Mouse (Mus musculus) retina, postnatal 7 days (tissue): ENCODE results near the gene Lrrk1.

Experiments used
- DNase-seq: peaks from one replicate; pipeline ENCODE4 v3.0.0-alpha.2; 2012; ENCODE audit warnings: low read depth, low spot score

Lrrk1 gene

DNA sequence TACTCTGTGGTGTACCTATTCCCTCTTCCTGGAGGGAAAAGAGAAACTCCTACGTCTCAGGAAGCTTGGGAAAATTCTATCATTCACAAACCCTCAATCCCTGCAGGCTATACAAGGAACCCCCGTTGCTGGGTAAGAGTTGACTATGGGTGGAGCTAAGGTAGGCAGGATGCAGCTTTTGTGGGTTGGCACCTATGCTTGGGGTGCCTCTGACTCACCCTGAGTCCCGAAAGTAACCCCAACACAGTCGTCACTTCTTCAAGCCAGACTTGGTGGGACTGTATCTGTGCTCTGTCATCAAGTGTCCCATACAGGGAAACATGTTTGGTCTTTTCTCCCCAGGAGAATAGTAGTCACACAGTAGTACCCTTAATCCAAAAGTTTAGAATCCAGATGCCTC, 86.7 kb downstream of the Lrrk1 start:
- no peak for DNase-seq

DNA sequence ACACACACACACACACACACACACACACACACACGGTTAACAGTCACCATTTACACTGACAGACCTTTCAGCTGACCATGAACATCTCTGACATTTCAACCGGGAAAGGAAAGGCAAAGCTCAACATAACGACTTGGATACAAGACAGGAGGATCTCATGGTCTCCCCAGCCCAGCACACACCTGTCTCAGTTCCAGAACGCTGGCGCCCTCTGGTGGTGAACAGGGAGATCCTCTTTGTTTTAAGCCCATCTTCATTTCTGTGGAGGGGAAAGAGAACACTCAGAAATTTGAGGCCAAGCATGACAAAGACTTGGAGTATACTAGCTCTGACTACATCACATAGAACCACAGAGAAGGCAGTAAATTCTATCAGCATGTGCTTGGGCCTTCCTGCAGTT, 87.5 kb downstream of the Lrrk1 start:
- peak; percentile 84 for DNase-seq

DNA sequence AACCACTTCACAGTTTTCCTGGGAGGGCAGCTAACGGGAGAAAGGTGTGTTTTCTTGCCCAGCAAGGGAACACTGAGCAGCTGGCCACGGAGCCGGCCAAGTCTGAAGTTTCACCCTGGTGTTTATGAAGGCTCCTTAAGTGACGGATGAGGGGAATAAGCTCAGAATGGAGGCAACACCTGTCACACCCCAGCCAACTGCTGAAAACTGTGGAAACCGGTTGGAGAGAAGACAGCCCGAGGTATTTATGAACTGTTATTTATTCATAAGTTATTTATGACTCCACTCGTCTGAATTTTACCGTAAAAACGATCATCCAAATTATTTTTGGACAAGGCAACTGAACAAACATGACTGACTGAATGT, 90.5 kb downstream of the Lrrk1 start:
- DNase-seq = no peak

DNA sequence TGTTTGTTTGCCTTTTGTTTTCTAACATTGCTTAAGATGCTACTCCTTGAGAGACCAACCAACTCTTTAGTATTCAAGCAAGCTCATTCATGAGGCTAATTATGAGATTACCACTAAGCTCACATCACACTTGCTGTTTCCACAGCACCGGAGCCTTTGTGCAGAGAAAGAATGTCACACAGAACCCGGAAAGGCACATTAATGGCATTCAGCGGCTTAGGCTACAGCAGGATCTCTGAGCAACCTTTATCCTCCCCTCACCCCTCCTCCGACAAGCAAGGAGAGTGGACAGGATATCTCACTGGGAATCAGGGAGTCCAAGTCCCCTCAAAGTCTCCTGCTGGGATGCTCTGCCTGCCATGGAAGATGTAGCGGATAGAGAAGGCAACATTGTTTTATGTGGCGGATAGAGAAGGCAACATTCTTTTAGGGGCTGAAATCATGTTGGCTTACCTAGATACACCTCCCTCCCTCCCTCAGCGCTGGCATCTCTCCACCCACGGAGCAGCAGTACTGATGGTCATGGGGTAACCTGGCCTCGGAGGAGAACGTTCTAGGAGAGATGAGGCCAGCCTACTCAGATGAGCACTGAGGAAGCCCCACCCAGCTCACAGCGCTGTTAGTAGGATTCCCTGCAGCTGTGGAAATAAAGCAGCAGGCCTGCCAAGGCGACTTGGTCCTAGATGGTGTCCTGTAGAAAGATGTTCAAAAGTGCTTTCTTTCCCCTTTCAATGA, 91.1 kb downstream of the Lrrk1 start:
- peak; percentile 33 for DNase-seq

DNA sequence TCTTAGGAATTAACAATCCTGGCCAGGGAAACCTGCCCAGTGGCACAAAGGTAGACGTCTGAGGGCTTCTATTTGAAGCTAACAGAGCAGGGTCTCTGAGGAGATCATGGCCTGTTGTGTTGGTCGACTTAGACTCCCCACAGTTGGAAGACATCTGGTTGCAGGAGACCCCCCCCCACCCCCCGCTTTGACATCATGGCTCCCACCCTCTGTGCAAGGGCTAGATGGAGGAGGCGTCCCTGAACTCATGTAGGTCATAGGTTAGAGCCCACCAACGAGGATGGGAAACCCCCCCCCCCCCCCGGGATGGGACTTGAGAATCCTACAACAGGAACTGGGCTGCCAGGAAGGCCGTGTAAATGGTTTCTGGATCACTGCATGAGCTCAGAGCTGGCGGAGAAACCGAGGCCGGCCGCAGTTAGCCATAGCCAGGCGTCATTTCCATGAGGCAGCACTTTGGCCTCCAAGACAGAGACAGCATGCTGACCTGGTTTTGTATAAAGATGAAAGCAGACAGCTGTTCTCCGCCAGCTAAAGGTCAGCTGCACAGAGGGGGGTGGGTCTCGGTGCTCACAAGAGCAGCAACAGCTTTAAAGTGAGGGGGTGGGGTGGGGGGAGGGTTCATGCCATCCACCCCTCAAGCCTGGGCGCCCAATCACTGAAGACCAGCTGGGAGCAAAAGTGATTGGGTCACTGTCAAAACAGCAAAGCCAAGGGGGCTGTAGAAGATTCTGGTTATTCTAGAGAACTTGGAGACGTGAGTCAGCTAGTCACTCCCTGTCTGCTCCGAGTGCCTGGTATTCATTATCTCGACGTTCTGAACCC, 95.4 kb downstream of the Lrrk1 start:
- DNase-seq = no peak

DNA sequence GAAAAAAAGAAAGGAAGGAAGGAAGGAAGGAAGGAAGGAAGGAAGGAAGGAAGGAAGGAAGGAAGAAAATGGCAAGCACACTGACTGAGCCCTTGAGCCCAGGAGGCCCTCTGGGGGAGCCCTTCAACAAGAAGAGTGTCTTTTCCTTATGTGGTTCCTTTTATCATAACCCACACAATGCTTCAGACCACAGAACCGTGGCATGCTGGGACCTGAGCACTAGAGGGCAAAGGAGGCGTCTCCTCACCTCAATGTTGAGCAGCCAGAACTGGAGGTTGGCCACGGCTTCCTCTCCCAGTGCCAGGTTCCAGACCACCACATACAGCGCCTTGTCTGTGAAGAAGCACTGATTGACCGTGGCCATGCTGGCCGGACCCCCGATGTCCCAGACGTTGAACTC, 96.1 kb downstream of the Lrrk1 start:
- DNase-seq = no peak

DNA sequence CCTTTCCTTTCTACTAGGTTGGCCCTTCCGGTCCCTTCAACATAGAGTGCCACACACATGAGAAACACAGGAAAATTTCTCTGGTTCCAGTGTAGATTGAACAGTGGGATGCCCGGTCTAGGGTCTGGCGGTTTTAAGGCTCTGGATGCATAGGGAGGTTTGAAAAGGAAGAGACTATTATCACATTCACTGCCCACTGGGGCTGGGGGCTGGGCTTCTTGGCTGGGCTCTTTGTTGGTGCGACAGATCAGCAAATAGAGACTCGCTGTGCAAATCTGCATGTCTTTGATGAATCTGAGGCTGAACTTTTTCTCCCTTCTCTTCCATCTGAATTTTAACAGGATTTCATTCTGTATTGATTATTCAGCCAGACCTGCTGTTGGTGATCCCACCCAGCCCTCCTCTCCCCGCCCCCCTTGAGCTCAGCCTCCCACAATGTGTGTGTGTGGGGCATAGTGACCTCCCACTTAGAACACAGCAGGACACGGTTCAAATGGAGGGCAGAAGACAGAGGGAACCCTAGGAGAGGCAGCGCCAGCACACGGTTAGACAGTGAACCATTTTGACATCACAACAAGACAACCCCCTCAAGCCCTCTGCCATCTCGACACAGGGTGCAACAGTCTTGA, 105.1 kb downstream of the Lrrk1 start:
- no peak for DNase-seq

DNA sequence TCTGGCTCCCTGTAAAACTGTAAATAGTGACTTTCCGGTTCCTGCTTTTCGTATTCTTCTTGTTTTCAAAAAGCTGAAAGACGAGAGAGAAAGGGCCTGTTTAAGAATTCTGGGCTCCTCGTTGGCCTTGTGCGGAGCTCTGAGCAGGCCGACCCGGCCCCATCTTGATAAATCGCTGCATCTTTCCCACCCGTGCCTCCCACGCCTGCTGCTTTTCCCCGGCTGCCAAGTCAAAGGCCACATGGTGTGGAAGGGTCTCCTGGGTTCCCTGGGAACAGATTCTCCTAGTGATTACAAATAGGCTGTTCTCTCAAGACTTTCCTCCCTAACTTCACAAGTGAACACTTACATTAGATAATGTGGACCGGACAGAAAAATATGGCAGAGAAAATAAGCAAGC, 105.9 kb downstream of the Lrrk1 start:
- no peak for DNase-seq

DNA sequence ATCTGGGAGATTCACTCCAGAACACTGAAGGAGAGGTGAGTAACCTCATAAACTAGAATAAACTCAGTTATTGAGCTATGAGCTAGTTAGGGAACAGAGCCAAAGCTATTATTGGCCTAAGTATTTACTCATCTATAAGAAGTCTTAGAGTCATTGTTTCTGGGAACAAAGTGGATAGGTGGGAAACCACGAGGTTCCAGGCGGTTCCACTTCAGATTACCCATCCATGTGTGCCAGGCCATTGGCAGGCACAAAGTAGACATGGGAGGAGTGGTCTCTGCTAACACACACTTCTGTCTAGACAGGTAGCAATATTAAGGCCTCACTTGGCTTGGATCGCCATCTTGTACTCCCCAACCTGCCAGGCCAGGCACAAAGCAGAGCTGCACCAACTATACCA, 110.1 kb downstream of the Lrrk1 start:
- DNase-seq = no peak

DNA sequence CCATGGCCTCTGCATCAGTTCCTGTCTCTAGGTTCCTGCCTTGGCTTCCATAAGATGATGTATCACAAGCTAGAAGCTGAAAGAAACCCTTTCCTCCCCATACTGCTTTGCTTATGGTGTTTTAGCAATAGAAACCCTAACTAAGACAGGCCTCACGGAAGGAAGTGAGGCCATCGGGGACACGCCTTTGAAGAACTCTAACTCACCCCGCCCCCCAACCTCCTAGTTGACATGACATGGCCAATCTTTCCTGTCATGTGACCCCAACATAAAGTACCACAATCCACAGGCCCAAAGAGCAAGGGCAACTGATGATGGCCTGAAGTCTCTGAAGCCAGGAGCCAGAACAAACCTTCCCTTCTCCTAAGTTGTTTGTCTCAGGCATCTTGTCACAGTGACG, 114.7 kb downstream of the Lrrk1 start:
- no peak for DNase-seq

DNA sequence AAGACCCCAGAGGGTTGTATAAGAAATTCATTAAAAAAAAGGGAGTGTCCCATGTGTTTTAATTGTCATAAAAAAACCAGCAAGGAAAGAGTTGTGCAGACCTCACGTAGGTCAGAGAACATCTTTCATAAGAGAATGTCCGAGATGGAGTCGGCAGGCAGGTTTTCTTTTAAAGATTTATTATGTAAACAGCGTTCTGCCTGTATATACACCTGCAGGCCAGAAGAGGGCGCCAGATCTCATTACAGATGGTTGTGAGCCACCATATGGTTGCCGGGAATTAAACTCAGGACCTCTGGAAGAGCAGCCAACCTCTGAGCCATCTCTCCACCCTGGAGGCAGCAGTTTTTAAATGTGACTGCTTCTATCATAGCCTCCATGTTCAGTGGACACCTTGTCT, 116.9 kb downstream of the Lrrk1 start:
- no peak for DNase-seq

DNA sequence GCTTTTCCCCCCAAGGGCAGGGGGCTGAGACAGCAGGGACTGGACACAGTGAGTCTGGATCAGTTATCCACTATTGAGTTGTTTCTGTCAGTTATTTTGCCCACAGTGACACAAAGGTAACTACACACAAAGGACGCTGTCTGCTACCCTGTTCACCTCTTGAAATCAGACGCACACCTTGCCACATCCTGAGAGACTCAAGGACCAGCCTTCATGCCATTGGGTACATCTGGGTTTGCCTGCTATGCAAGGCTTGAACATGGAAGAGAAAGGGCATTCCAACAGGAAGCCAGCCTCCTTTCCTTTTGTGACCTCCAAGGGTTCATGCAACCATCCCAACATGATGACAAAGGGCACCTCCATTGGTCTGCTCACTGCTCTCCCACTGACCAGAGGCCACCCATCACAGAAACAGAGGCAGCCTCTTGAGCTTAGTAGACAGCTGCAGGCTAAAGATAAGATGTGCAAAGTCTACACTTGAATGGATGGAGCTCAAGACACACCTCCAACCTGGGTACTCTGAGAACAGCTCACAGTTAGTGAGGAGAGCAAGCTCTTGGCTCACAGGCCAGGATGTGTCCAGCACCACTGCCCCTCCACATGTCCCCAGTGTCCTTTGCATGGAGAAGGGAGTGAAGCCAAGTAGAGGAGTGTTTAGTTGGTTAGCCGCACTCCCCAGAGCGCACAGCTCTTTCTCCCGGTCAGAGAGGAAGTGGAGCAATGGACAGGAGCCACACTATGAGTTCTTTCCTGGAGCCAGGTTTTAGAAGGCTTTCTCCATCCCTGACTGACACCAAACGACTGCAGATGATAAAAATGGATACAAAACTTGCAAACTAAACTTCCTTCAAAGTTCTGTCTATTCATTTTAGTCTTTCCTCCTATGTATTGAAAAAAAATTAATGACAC, 121.0 kb downstream of the Lrrk1 start:
- DNase-seq = no peak

DNA sequence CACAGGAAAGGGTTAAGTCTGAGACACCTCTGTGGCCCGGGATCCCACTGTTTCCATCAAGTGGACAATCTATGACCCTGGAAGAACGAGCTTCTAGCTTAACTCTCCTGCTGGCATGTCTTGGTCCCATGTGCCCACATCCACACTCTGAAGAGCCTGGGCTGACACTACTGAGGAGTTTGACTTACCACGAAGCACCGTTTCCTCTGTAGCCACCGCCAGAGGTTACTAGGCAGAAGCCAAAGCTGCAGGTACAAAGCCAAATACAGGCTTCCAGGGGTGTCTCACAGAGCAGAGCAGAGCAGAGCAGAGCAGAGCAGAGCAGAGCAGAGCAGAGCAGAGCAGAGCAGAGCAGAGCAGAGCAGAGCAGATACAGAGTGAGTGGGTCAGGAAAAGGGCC, 124.7 kb downstream of the Lrrk1 start:
- DNase-seq = no peak

DNA sequence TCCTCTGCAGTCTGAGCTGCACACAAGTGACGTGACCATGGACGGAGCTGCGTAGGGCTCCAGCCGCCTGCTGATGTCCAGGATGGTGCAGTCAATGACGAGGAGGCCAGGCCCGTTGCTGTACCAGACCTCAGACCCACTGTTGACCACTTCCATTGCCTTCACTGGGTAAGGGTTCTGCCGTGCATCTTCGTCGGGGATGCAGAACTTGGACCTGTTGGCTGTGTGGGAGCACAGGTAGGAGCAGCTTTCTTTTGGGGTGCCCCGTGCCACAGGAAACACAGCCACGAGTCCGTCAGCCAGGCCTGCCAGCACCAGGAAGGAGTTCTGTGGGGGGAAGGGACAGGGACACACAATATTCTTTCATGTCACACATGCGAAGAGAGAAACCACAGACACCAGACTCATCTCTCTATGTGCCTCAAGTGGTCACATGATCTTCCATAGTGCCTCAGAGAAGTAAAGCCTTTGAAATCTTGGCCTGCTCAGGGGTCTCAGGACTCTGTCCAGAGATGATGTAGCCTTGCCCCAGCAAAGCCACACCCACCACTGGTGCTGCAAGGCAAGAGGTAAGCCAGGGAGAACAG, 125.5 kb downstream of the Lrrk1 start:
- DNase-seq = no peak

DNA sequence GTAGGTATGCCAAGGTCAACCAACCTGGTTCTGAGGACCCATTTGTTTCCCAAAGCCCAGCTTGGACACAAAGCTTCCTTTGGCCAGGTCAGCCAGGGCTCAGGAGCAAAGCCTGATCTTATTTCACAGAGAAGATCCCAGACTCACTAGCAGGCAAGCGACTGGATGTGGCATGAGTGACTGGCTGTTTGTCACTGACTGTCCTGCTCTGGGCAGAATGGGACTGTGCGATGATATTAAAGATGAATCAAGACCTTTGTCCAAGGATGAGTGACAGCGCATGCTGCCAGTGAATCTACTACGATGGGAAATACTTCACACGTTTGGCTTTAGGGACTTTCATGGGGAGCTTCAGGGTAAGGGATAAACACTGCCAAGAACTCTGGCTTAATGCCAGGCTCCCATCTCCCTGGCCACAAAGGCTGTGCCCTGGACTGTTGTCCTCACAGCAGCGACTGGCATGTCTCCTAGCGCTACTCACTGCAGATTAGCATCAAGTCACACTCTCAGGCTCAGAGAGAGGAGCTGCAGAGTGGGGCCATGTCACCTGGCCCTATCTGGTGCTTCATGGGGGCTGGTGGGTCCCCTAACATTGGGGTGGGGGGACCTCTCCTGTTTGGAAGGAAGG, 127.3 kb downstream of the Lrrk1 start:
- peak; percentile 27 for DNase-seq

DNA sequence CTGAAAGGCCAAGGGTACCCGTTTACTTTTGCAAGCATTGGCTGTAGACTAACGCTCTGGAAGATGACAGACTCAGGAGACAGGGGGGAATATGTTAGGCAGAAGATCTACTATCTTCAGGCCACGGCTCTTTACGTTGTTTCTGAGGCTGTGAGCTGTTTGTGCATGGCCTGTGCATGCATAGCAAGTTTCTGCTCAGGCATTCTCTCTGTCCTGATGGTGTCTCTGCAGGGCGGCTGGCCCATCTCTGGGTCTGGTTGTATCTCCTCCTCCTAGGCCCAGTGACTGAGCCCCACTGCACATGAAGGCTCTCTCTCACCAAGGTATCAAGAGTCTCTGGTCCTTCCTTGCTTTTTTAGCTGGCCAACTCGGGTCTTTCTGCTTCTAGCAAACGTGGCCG, 127.9 kb downstream of the Lrrk1 start:
- no peak for DNase-seq

DNA sequence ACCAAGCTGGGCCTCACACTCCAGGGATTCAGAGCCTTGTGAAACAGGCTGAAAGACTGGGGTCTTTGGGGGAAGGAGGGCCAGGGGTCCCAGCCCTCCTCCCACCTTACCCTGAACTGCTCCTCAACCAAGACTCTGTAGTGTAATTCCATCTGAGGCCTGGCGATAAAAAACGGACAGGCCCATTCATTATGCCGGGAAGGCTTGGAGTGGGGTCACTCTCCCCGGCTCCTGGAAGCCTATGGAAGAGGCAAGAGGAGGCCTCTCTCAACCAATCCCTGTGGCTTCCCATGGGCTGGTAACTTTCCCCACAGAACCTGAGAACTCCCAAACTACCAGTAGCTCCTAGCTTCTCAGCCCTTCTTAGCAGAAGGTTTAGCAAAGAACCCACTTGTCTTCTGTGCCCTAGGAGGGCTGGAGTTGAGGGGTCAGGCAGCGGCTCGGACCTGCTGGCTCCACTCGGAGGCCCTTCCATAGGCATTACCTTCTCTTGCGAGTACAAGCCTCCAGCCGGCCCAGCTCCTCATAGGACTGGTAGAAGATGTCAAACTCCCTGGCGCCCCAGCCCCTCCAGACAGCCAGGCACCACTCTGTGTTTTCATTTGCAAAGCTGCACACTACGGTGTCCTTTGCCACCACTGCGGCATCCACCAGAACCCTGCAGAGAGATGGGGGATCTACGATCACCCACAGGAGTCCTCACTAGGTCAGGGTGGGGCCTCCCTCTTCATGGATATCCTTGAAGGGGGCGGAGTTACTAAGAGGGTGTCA, 128.5 kb downstream of the Lrrk1 start:
- DNase-seq = no peak

DNA sequence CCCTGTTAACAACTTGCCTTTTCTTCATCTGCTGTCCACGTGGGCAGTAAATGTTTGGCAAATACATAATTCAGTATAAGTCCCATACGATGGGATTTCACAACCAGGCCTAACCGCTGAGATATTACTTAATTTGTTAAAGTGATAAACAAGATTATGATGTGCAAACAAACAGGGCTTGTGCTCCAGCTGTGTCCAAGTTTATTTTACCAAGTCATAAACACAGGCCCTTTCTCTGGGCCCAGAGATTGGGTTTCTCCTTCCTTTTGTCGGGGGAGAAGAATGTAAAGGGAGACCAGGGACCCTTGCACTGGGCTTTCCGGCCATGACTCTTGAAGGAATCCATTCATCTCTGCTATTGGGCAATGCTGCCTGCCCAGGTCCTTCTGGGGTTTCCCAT, 129.2 kb downstream of the Lrrk1 start:
- no peak for DNase-seq

DNA sequence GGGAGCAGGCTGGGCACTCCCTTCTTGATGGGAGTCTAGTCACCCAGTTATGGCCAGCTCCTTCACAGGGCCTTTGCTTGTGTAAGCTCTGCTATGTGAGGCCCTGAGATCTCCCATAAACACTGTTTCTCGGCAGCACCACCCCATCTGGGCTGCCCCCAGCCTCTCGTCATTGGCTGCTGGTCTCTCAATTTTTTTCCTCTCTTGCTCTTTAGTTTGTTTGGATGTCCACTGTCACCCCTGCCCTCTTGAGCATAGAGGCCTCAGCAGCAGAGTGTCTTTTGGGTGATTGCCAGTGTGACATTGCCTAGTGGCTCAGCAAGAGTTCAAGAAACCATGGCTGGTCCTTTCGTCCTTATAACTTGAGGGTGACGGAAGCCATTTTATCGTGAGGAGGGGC, 130.9 kb downstream of the Lrrk1 start:
- no peak for DNase-seq

DNA sequence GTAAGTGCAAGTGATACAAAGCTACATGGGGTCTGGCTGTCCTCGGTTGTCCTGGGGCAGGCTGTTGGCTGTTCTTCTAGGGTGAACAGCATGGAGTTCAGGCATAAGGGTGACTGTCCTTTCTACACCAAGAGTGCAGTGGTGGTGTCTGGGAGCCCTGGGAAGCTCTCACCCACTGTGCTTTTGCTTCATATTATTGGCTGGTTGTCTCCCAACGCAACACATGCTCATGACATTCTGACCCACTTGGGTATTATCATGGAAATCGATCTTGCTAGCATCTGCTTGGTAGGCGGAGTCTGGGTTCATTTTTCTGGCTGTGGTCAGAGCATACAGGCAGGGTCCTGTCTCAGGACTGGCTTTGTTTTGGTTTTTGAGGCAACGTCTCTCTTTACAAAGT, 131.7 kb downstream of the Lrrk1 start:
- DNase-seq = no peak
